Mouse (Mus musculus) heart, embryonic 16.5 days (tissue): ENCODE data around the gene Palm. TPM values are rescaled to one million over a fixed set of nuclear protein-coding genes. Genes with fewer than 3 reads are reported as not detected.
A peak's percentile ranks its signal among the peaks of the same experiment; 100 is the strongest.

Experiments used
- ATAC-seq: fragments of 200-750 bp; cut with Nextera tagmentation; replicated peaks from 2 replicates; pipeline ENCODE4 v1.8.0; 2017; ENCODE audit warnings: moderate number of reproducible peaks; ENCODE audit not compliant: insufficient read depth, low FRiP score; ENCODE audit errors: extremely low read depth
- H3K27ac ChIP-seq: fragments of 300-500 bp; sonication (generic); 2 replicates; pipeline ENCODE4 v1.5.1; 2014; ENCODE audit warnings: mild to moderate bottlenecking, low read length, control low read depth, moderate library complexity
- H3K27me3 ChIP-seq: fragments of 300-500 bp; sonication (generic); 2 replicates; pipeline ENCODE4 v1.6.1; 2014; ENCODE audit warnings: low read length, mixed read lengths; ENCODE audit not compliant: control insufficient read depth, insufficient read depth
- H3K36me3 ChIP-seq: fragments of 300-500 bp; sonication (generic); 2 replicates; pipeline ENCODE4 v1.6.1; 2014; ENCODE audit not compliant: control insufficient read depth, insufficient read depth
- H3K4me1 ChIP-seq: fragments of 300-500 bp; sonication (generic); 2 replicates; pipeline ENCODE4 v1.6.1; 2014; ENCODE audit warnings: low read length, mixed read lengths; ENCODE audit not compliant: control insufficient read depth, insufficient read depth
- H3K4me2 ChIP-seq: fragments of 300-500 bp; sonication (generic); 2 replicates; pipeline ENCODE4 v1.6.1; 2014; ENCODE audit warnings: low read depth, mild to moderate bottlenecking, control low read depth, low read length
- H3K4me3 ChIP-seq: fragments of 300-500 bp; sonication (generic); 2 replicates; pipeline ENCODE4 v1.5.1; 2014; ENCODE audit warnings: mild to moderate bottlenecking, control low read depth, low read length
- H3K9ac ChIP-seq: fragments of 300-500 bp; sonication (generic); 2 replicates; pipeline ENCODE4 v1.6.1; 2014; ENCODE audit warnings: low read length, control low read depth
- H3K9me3 ChIP-seq: fragments of 300-500 bp; sonication (generic); replicated peaks from 2 replicates; pipeline ENCODE4 v1.6.1; 2016; ENCODE audit warnings: low read length; ENCODE audit not compliant: control insufficient read depth
- WGBS: fragments of 180-500 bp; shearing (Covaris S2); extraction: QIAGEN DNeasy Blood & Tissue Kit; methylation state at CpG from one replicate; pipeline ENCODE4 v1.1.7; 2014; 5-methylcytosine and 5-hydroxymethylcytosine counted together
- polyA plus RNA-seq: library from polyadenylated mRNA; unstranded; fragments of >200 nt; fragmentation: Nextera tagmentation; extraction: Ambion mirVana; gene quantifications from 2 replicates; pipeline ENCODE4 v1.2.1, GENCODE M21; 2015

The Palm gene
- polyA plus RNA-seq, 1 experiment from 2014 or later, result 67.6 TPM

DNA sequence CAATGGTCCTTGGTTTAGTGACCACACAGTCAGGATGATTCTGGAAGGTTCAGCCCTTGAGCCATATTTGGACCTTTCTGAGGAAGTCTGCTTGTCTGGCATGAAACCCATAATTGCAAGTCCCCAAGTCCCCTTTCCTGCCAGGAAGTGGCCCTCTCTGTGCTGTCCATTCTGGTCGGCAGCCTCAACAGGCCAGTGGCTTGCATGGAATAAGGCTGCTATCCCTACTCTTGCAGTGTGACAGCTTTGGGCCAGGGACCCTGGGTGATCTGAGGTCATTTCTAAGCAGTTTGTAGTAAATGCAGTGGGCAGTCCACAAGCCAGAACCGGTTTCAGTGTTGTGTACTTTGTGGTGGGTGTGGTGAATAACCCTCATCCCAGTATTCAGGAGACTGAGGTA lies 44.8 kb downstream of the Palm start:
- 44% methylated on average over 2 of the region's 2 CpGs for WGBS
- Histone ChIP-seq H3K9me3 (no peaks in the 10 kb centered on the region), H3K9ac (no peak overlapping the region), H3K27ac (no peak overlapping the region), H3K4me3 (no peak overlapping the region), H3K36me3 (no peaks in the 10 kb centered on the region), H3K27me3 (no peaks in the 10 kb centered on the region), H3K4me1 (peaks cover 12% of the 10 kb centered on the region), H3K4me2 (no peak overlapping the region)
- no peak for ATAC-seq

DNA sequence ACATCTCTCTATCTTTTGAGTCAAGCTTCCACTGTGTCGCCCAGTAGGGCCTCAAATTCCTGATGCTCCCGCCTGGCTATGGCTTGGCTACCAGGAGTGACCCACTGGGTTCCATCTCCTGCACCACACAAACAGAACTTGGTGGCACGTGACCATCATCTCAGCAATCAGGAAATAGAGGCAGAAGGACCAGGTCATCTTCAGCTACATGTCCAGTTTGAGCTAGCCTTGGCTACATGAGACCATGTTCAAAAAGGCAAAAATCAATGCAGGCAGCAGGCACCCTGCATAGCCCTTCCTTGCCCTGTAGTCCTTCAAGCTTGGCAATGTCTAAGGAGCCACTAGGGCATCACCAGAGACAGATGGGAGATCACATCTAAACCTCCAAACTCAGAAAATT lies 46.7 kb downstream of the Palm start:
- Histone ChIP-seq H3K27me3 (no peaks in the 10 kb centered on the region), H3K27ac (peak overlapping the region; percentile 91), H3K36me3 (no peaks in the 10 kb centered on the region), H3K9me3 (no peaks in the 10 kb centered on the region), H3K4me2 (no peak overlapping the region), H3K4me3 (no peak overlapping the region), H3K4me1 (peaks cover 16% of the 10 kb centered on the region), H3K9ac (no peak overlapping the region)
- WGBS, result 90% methylated on average over 3 of the region's 3 CpGs
- ATAC-seq, result no peak

DNA sequence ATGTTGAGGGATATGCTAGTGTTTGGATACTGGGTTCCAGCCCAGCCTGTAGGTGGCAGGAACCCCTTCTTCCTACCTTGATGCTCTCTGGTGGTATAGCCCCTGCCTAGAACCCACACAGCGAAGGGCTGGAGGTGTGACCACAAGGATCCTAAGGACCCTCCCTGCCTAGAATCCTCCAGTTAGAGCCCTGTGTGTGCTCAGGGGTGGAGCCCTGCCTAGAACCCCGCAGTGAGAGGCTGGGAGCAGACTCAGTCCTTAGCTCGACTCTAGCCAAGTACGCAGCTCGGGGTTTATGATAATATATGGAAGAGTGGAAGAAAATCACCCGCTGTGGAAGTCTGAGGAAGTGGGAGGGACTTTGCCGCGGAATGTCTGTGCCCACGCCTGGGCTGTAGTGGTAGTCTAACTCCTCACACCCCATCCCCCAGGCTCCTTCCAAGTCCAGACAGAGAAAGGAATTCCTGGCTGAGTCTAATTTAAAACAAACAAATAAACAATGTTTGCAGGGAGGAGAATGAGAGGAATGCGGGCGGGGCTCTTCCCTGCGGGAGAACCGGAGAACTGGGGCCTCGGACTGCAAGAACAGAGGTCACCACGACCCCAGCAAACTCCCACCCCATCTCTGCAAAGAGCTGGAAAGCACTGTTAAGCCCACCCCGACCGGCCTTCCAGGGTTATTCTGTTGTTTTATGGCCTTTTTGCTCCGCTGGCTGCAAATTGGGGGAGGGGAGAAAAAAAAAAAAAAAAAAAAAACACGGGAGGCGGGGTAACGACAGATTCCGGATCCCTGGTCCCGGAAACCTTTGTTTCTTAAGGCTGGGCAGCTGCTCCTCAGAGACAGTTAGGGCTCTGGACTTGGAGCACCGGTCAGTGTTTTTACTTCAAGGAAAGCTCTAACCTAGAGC lies 47.5 kb downstream of the Palm start:
- under 1% methylated on average over 24 of the region's 24 CpGs for WGBS
- ATAC-seq, result peak; percentile 86

DNA sequence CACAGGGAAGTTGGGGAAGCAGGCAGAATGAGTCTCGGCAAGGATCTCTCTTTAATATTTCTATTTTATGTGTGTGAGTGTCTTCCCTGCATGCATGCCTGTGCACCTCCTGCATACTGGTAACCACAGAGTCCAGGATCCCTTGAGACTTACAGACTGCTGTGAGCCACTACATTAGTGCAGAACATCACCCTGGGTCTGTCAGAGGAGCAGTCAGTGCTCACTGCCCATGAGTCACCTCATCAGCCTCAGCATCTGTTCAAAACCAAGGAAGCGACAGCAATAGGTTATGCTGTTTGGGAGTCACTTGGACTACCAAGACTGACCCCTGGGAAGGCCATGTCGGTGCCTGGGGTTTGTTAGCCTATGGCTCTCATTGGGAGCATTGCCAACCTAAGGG lies 49.0 kb downstream of the Palm start:
- H3K36me3 ChIP-seq, result no peaks in the 10 kb centered on the region
- ATAC-seq, result no peak
- H3K27ac ChIP-seq, result peak overlapping the region; percentile 27; the same call in 1 of the 2 replicates
- no peak overlapping the region; the same call in 1 of the 2 replicates for H3K9ac ChIP-seq
- no peaks in the 10 kb centered on the region for H3K9me3 ChIP-seq
- H3K4me1 ChIP-seq, result peaks cover 16% of the 10 kb centered on the region
- no peak overlapping the region for H3K4me2 ChIP-seq
- WGBS, result 62% methylated on average over 3 of the region's 3 CpGs
- H3K4me3 ChIP-seq, result no peak overlapping the region
- H3K27me3 ChIP-seq, result no peaks in the 10 kb centered on the region

More for the DNA sequence above, 47.5 kb downstream of the Palm start:
- Histone ChIP-seq H3K4me3 (peak overlapping the region; percentile 54), H3K9ac (peak overlapping the region; percentile 74), H3K36me3 (no peaks in the 10 kb centered on the region), H3K27ac (peak overlapping the region; percentile 91), H3K27me3 (no peaks in the 10 kb centered on the region), H3K4me2 (peak overlapping the region; percentile 81), H3K4me1 (peaks cover 16% of the 10 kb centered on the region), H3K9me3 (no peaks in the 10 kb centered on the region)

DNA sequence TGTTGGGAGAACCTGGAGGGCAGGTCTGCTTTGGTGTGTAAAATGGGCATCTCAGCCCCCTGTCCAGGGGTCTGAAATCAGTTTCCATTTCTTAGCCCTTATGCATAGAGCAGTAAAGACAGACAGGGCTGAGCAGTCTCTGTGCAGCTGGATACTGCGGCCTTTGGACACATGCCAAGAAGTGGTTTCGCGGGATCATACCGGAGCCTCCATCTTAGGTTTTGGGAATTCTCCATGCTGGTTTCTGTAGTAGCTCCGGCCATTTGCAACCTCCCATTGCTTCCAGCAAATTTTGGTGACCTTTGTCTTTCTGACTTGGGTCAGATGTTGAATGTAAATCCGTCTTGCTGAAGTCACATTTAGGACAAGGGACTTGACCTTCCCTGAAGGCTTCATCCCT lies 50.1 kb downstream of the Palm start:
- H3K9me3 ChIP-seq, result no peaks in the 10 kb centered on the region
- H3K27me3 ChIP-seq, result no peaks in the 10 kb centered on the region
- H3K4me1 ChIP-seq, result peaks cover 16% of the 10 kb centered on the region
- no peak for ATAC-seq
- no peaks in the 10 kb centered on the region for H3K36me3 ChIP-seq
- H3K4me2 ChIP-seq, result no peak overlapping the region
- no peak overlapping the region for H3K4me3 ChIP-seq
- H3K9ac ChIP-seq, result peak overlapping the region; percentile 29; the same call in 1 of the 2 replicates
- H3K27ac ChIP-seq, result no peak overlapping the region
- WGBS, result 54% methylated on average over 6 of the region's 6 CpGs

DNA sequence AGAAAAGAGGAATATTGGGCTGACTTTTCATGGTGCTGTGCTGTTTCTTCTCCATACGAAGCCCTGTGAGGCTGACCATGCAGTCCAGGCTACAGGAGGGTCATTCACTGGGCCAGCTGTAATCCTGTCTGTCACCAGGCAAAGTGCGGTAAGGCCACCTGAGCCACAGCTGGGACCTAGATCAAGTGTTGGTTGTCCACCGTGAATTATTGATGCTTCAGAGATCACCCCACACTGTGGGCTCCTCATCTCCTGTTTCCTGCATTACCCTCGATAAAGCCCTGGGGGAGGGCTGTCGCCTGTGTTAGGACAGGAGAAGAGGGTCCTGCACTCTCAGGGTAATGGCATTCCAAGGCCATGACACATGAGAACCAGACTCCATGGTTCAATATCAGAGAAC lies 53.2 kb downstream of the Palm start:
- no peaks in the 10 kb centered on the region for H3K36me3 ChIP-seq
- H3K4me1 ChIP-seq, result peaks cover 25% of the 10 kb centered on the region
- H3K27ac ChIP-seq, result no peak overlapping the region
- H3K27me3 ChIP-seq, result no peaks in the 10 kb centered on the region
- no peak overlapping the region for H3K9ac ChIP-seq
- no peak for ATAC-seq
- H3K9me3 ChIP-seq, result no peaks in the 10 kb centered on the region
- WGBS, result 45% methylated on average over 5 of the region's 5 CpGs
- no peak overlapping the region for H3K4me2 ChIP-seq
- no peak overlapping the region for H3K4me3 ChIP-seq

DNA sequence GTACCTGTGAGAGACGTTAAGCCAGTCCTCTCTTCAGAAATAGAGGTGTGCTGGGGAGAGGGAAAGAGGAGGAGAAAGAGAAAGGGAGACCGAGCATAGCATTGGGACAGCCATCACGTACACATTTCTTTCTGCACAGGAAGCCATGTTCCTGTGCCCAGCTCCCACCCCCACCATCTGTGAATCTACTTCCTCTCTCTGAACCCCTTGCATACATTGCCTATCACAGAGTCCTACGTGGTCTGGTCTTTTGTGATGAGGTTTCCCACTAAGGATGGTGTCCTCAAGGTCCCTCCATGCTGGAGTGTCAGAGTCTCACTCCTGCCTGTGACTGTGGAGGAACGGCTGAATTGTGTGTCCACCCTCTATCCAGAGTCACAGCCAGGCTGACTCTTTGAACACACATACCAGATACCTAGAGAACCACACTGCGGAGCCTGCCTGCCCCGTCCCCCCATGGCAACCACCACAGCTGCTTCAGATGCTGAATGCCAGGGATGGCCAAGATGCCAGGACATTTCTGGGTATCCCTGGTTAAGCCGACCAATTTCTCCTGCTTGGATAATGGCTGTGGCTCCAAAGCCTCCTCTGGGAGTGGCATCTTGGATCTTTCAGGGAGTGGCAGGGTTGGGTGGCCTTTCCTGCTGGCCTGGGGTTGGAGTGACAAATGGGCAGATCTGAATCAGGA lies 56.7 kb downstream of the Palm start:
- Histone ChIP-seq H3K9ac (no peak overlapping the region), H3K27ac (peak overlapping the region; percentile 51), H3K4me2 (no peak overlapping the region), H3K9me3 (no peaks in the 10 kb centered on the region), H3K36me3 (no peaks in the 10 kb centered on the region), H3K4me3 (no peak overlapping the region), H3K4me1 (peaks cover 28% of the 10 kb centered on the region), H3K27me3 (no peaks in the 10 kb centered on the region)
- ATAC-seq, result no peak
- whole genome bisulfite sequencing, result 66% methylated on average over 8 of the region's 8 CpGs

DNA sequence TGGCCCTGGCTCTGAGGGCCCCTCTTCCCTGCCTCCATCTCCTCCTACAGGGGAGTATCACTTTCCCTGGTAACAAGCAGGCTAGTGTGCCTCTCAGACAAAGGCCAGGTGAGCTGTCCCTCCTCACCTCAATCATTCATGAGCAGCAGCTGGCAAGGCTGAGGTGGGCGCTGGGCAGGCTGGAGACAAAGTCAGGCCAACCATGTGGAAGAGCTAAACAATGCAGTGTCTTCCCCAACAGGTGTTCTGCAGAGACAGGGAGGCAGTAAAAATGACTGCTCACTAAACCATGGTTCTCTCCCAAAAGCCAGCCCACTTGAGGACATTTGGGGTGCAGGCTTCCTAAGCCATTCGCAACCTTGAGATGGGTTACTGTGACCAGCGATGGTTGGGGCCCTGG lies 58.3 kb downstream of the Palm start:
- Histone ChIP-seq H3K4me3 (no peak overlapping the region), H3K9me3 (no peaks in the 10 kb centered on the region), H3K27me3 (no peaks in the 10 kb centered on the region), H3K4me2 (peak overlapping the region; percentile 68), H3K9ac (peak overlapping the region; percentile 75), H3K27ac (peak overlapping the region; percentile 99), H3K4me1 (peaks cover 37% of the 10 kb centered on the region), H3K36me3 (peaks cover 4% of the 10 kb centered on the region; the same call in 1 of the 2 replicates)
- WGBS, result 64% methylated on average over 3 of the region's 3 CpGs
- no peak for ATAC-seq
